ENCODE assay signal across 1 mouse cellular context in the genomic region with DNA sequence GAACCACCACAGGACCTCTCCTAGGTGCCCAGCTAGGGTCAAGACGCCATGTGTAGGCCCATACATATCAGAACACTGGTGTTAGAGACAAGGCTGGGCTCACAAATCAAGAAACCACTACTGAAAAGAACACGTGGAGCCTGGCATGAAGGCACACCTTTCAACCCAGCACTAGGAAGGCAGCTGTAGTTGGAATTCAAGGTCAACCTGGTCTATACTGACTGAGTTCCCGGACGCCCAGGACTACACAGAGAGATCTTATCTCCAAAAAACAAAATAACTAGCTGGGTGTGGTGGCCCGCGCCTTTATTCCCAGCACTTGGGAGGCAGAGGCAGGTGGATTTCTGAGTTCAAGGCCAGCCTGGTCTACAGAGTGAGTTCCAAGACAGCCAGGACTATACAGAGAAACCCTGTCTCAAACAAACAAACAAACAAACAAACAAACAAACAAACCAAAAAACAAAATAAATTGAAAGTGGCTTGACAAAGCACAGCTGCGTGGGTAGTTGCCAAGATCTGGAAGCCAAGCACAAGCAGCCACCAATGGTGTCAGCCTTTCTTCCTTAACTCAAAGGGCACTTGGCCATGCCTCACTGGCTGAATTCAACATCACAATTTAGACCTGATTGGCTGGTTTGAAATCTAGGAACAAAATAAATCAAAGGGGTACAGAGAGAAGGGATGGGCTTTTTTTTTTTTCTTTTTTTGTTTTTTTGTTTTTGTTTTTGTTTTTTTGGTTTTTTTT.
TF ChIP-seq lines count a peak whose summit lies in the region.

No protein-coding gene starts in this region.

TF ChIP-seq in MEL, 35 proteins besides CTCF, POLR2A, EP300 and RAD21:
- TF ChIP-seq GABPA (IDR thresholded peaks at IDR 0.05; ENCODE audit: low read depth, low read length) (no peak), SMC3 (IDR thresholded peaks at IDR 0.05; ENCODE audit: low read depth, low read length) (no peak), UBTF (IDR thresholded peaks at IDR 0.05; ENCODE audit: borderline replicate concordance, insufficient read depth, low read depth, low read length) (no peak), ELF1 (IDR thresholded peaks at IDR 0.05; ENCODE audit: low read depth, low read length) (no peak), ZNF384 (IDR thresholded peaks at IDR 0.05; ENCODE audit: low read depth, low read length) (peak; percentile 15; the same call in 1 of the 2 replicates), NELFE (IDR thresholded peaks at IDR 0.05; ENCODE audit: low read depth, low read length) (no peak), MAX (IDR thresholded peaks at IDR 0.05; ENCODE audit: low read length) (no peak)
